In the genomic region with DNA sequence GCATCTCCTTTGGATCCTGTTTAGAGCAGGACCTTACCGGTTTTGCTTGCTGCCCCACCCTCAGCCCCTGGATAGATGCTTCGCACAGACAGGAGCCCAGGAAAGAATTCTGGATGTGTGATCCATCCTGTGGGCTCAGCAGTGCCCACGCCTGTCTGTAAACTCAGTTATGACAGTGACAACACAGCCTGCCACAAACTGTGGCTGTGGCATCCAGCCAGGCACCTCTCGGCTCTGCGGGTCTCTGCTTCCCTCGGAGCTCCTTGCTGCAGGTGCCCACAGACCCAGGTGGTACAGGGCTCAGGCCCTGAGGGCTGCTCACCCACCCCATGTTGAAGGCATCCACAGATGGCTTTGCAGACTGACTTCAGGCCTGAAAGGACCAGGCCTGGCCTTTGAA, we compare ENCODE assay signal across 13 mouse cellular contexts. TPM values are rescaled to one million over a fixed set of nuclear protein-coding genes. Genes with fewer than 3 reads are reported as not detected.
DNase-seq lines count a peak whose midpoint lies in the region; ATAC-seq and TF ChIP-seq lines count a peak whose summit lies in the region.
"Had no signal": no experiment of that assay in that cellular context is flagged by ENCODE, and none has a peak within 500 bp of the region (broad histone marks: within the 10 kb centered on the region; RNA-seq: fewer than 3 reads in every experiment).

No protein-coding gene starts in this region.

- H3K4me3 ChIP-seq in forebrain, embryonic 10.5 days: no peak overlapping the region
- H3K4me3 ChIP-seq in forebrain, embryonic 16.5 days (replicated peaks; ENCODE audit: low read length): no peak overlapping the region
- H3K4me3 ChIP-seq in heart, postnatal 0 days (ENCODE audit: low read depth, low read length): no peak overlapping the region
- no peak overlapping the region for H3K4me3 ChIP-seq in limb, embryonic 15.5 days
- H3K4me3 ChIP-seq: embryonic facial prominence, embryonic 13.5 days; lung, embryonic 15.5 days; midbrain, embryonic 12.5 days had no signal

- peaks cover 57% of the 10 kb centered on the region for H3K4me1 ChIP-seq in forebrain, embryonic 10.5 days
- H3K4me1 ChIP-seq in forebrain, embryonic 16.5 days (replicated peaks; ENCODE audit: control insufficient read depth, insufficient read depth, low read length): peaks cover 9% of the 10 kb centered on the region
- H3K4me1 ChIP-seq in heart, postnatal 0 days (ENCODE audit: control insufficient read depth, insufficient read depth): peaks cover 47% of the 10 kb centered on the region
- peaks cover 61% of the 10 kb centered on the region for H3K4me1 ChIP-seq in limb, embryonic 15.5 days

- H3K27me3 ChIP-seq in forebrain, embryonic 10.5 days (ENCODE audit: poor library complexity, severe bottlenecking): no peaks in the 10 kb centered on the region
- no peaks in the 10 kb centered on the region for H3K27me3 ChIP-seq in forebrain, embryonic 16.5 days (replicated peaks; ENCODE audit: control insufficient read depth, insufficient read depth, low read length)
- no peaks in the 10 kb centered on the region for H3K27me3 ChIP-seq in heart, postnatal 0 days (ENCODE audit: control insufficient read depth, insufficient read depth, low read length)
- no peaks in the 10 kb centered on the region for H3K27me3 ChIP-seq in limb, embryonic 15.5 days
- H3K27me3 ChIP-seq: embryonic facial prominence, embryonic 13.5 days; lung, embryonic 15.5 days had no signal

- H3K9me3 ChIP-seq in forebrain, embryonic 10.5 days: no peaks in the 10 kb centered on the region
- no peaks in the 10 kb centered on the region for H3K9me3 ChIP-seq in forebrain, embryonic 16.5 days (ENCODE audit: control insufficient read depth, low read length)
- H3K9me3 ChIP-seq in heart, postnatal 0 days (replicated peaks; ENCODE audit: control insufficient read depth, low read length): no peaks in the 10 kb centered on the region
- H3K9me3 ChIP-seq in limb, embryonic 15.5 days: no peaks in the 10 kb centered on the region
- H3K9me3 ChIP-seq: embryonic facial prominence, embryonic 13.5 days; lung, embryonic 15.5 days; midbrain, embryonic 12.5 days had no signal

- no peak overlapping the region for H3K9ac ChIP-seq in forebrain, embryonic 16.5 days (replicated peaks; ENCODE audit: low read depth, low read length)
- H3K9ac ChIP-seq in heart, postnatal 0 days (replicated peaks; ENCODE audit: low read depth, low read length): no peak overlapping the region; the same call in 1 of the 2 replicates
- no peak overlapping the region for H3K9ac ChIP-seq in limb, embryonic 15.5 days
- H3K9ac ChIP-seq: embryonic facial prominence, embryonic 13.5 days; hindbrain, embryonic 14.5 days; lung, embryonic 15.5 days; midbrain, embryonic 12.5 days had no signal

- 87% methylated on average over 6 of the region's 6 CpGs for WGBS in forebrain, embryonic 10.5 days
- WGBS in forebrain, embryonic 16.5 days: 74% methylated on average over 6 of the region's 6 CpGs
- 42% methylated on average over 6 of the region's 6 CpGs for WGBS in heart, postnatal 0 days
- 51% methylated on average over 6 of the region's 6 CpGs for WGBS in limb, embryonic 15.5 days

- no peak for TF ChIP-seq CTCF in heart, postnatal 0 days (IDR thresholded peaks at IDR 0.05; ENCODE audit: low read depth)

- ATAC-seq in forebrain, embryonic 16.5 days: no peak
- no peak for ATAC-seq in heart, postnatal 0 days (ENCODE audit: insufficient read depth, low read depth)
- ATAC-seq in limb, embryonic 15.5 days (ENCODE audit: insufficient number of reproducible peaks, low FRiP score, low TSS enrichment, low read depth): no peak

- no peak for TF ChIP-seq EP300 in heart, postnatal 0 days (IDR thresholded peaks at IDR 0.05; ENCODE audit: low read depth)

- peak overlapping the region; percentile 62; the same call in 1 of the 2 replicates for H3K27ac ChIP-seq in forebrain, embryonic 10.5 days
- H3K27ac ChIP-seq in forebrain, embryonic 16.5 days (ENCODE audit: low read length): no peak overlapping the region
- peak overlapping the region; percentile 91 for H3K27ac ChIP-seq in heart, postnatal 0 days (ENCODE audit: low read depth)
- H3K27ac ChIP-seq in limb, embryonic 15.5 days: 0 out of 2 replicates have a peak overlapping the region, but pooled peaks have one; percentile 39
- H3K27ac ChIP-seq: embryonic facial prominence, embryonic 13.5 days; hindbrain, embryonic 14.5 days; lung, embryonic 15.5 days; midbrain, embryonic 12.5 days had no signal

- no peak for DNase-seq in forebrain, embryonic 10.5 days (ENCODE audit: extremely low spot score, low spot score)
- DNase-seq in heart, postnatal 0 days (ENCODE audit: low spot score): no peak
- DNase-seq in heart, adult 9 months (ENCODE audit: low spot score in 2 of 2): no peak
- DNase-seq in brain, adult 2 months (ENCODE audit: low read depth, low spot score): peak; percentile 51
- no peak for DNase-seq in kidney, postnatal 4 days
- no peak for DNase-seq in lung, postnatal 25 days (ENCODE audit: low spot score)
- DNase-seq: cerebellum, adult 9-11 months had no signal

- no peak overlapping the region for H3K4me2 ChIP-seq in forebrain, embryonic 16.5 days (ENCODE audit: low read length)
- H3K4me2 ChIP-seq in heart, postnatal 0 days (ENCODE audit: low read depth, low read length): no peak overlapping the region
- no peak overlapping the region for H3K4me2 ChIP-seq in limb, embryonic 15.5 days
- H3K4me2 ChIP-seq: embryonic facial prominence, embryonic 13.5 days; hindbrain, embryonic 14.5 days; lung, embryonic 15.5 days; midbrain, embryonic 12.5 days had no signal

- H3K36me3 ChIP-seq in forebrain, embryonic 10.5 days (replicated peaks): no peaks in the 10 kb centered on the region
- H3K36me3 ChIP-seq in forebrain, embryonic 16.5 days (ENCODE audit: control insufficient read depth, insufficient read depth): no peaks in the 10 kb centered on the region
- H3K36me3 ChIP-seq in heart, postnatal 0 days (replicated peaks; ENCODE audit: control insufficient read depth, insufficient read depth, low read length): no peaks in the 10 kb centered on the region
- no peaks in the 10 kb centered on the region for H3K36me3 ChIP-seq in limb, embryonic 15.5 days
- H3K36me3 ChIP-seq: embryonic facial prominence, embryonic 13.5 days; lung, embryonic 15.5 days; midbrain, embryonic 12.5 days had no signal

RNA-seq across cellular contexts. Expression of gene Sorcs2, which starts 30.0 kb away (rescaled TPM):
- 4.7 and 4.8 TPM in 2 replicates for polyA plus RNA-seq in forebrain, embryonic 10.5 days (2016; fragmentation: Nextera tagmentation; extraction: Ambion mirVana)
- polyA plus RNA-seq in forebrain, embryonic 16.5 days (2015; fragmentation: Nextera tagmentation; extraction: Ambion mirVana): 5.5 and 7.0 TPM in 2 replicates
- total RNA-seq in heart, postnatal 0 days (2014; rRNA removed; ENCODE audit: low replicate concordance): 19.2 and 32.6 TPM in 2 replicates
- polyA plus RNA-seq in heart, postnatal 0 days (2015; fragmentation: Nextera tagmentation; extraction: Ambion mirVana): 3.3 and 3.7 TPM in 2 replicates
- polyA plus RNA-seq in limb, embryonic 15.5 days (2015; fragmentation: Nextera tagmentation; extraction: Ambion mirVana): 25.4 and 26.6 TPM in 2 replicates
